Mouse (Mus musculus): ENCODE measurements at regions not wholly inside any gene's neighbourhood (a gene's known extent, or its start where the extent isn't known, plus 50 kb on each side); places are given as distances from the start of the nearest gene placed in this dataset.

GRCm38 (mm10) chr14:71036620-71037019, 437.0 kb upstream of the Fam160b2 start:
- no peaks in the 10 kb centered on the region for H3K4me1 ChIP-seq (ENCODE audit: control insufficient read depth, insufficient read depth, low read length)

GRCm38 (mm10) chr14:71033586-71033985, 434.0 kb upstream of the Fam160b2 start:
- TF ChIP-seq CTCF (IDR thresholded peaks at IDR 0.05; ENCODE audit: borderline replicate concordance, insufficient read depth, low read length) (no peak), POLR2A (IDR thresholded peaks at IDR 0.05; ENCODE audit: low read depth, low read length) (no peak)
- H3K4me1 ChIP-seq (ENCODE audit: control insufficient read depth, insufficient read depth, low read length), result no peaks in the 10 kb centered on the region
- H3K27ac ChIP-seq (ENCODE audit: insufficient read depth, low read length), result no peak overlapping the region
- no peak overlapping the region for H3K4me3 ChIP-seq (ENCODE audit: insufficient read depth, low read length)

More at GRCm38 (mm10) chr14:71036620-71037019, 437.0 kb upstream of the Fam160b2 start:
- Histone ChIP-seq H3K27ac (ENCODE audit: insufficient read depth, low read length) (no peak overlapping the region), H3K4me3 (ENCODE audit: insufficient read depth, low read length) (no peak overlapping the region)
- TF ChIP-seq CTCF (IDR thresholded peaks at IDR 0.05; ENCODE audit: borderline replicate concordance, insufficient read depth, low read length) (no peak), POLR2A (IDR thresholded peaks at IDR 0.05; ENCODE audit: low read depth, low read length) (no peak)

- no peaks in the 10 kb centered on the region for H3K4me1 ChIP-seq (ENCODE audit: control insufficient read depth, insufficient read depth, low read length)
- H3K4me3 ChIP-seq (ENCODE audit: insufficient read depth, low read length), result no peak overlapping the region
- TF ChIP-seq POLR2A (IDR thresholded peaks at IDR 0.05; ENCODE audit: low read depth, low read length) (no peak), CTCF (IDR thresholded peaks at IDR 0.05; ENCODE audit: borderline replicate concordance, insufficient read depth, low read length) (no peak)
- no peak overlapping the region for H3K27ac ChIP-seq (ENCODE audit: insufficient read depth, low read length)
Measured at GRCm38 (mm10) chr14:71030164-71030880, 430.7 kb upstream of the Fam160b2 start.
